Mouse (Mus musculus) ES-E14 (cell line): Measurements from ENCODE around the gene Gm20481. TPM values are rescaled to one million over a fixed set of nuclear protein-coding genes. Genes with fewer than 3 reads are reported as not detected.
"Not testable (repeated sequence)": the region's sequence is repeated elsewhere in the genome, so short reads cannot be mapped to it uniquely, and the experiment has no call there.

Experiments used
- DNase-seq: peaks from one replicate; pipeline ENCODE4 v3.0.0-alpha.2; 2013; ENCODE audit warnings: low read depth, low spot score
- H3K27ac ChIP-seq: 2 replicates; pipeline ENCODE4 v1.5.1; 2012; ENCODE audit warnings: low read depth, mild to moderate bottlenecking, low read length, moderate library complexity, mixed read lengths; ENCODE audit not compliant: poor library complexity, insufficient read depth, severe bottlenecking
- H3K36me3 ChIP-seq: 2 replicates; pipeline ENCODE4 v1.6.1; 2012; ENCODE audit warnings: mild to moderate bottlenecking, low read length, moderate library complexity, mixed read lengths; ENCODE audit not compliant: control insufficient read depth, poor library complexity, insufficient read depth, severe bottlenecking
- H3K4me1 ChIP-seq, 2 experiments: fragments of 150-350 bp in 1 of 2; sonication (generic) in 1 of 2; 2 replicates each; pipeline ENCODE4 v1.6.1; 2012; ENCODE audit warnings: low read length in 2 of 2, mild to moderate bottlenecking in 1 of 2, mixed read lengths in 1 of 2; ENCODE audit not compliant: control insufficient read depth in 2 of 2, insufficient read depth in 2 of 2, poor library complexity in 1 of 2
- H3K4me3 ChIP-seq, 2 experiments: fragments of 150-350 bp in 1 of 2; sonication (generic) in 1 of 2; 2 replicates each; pipeline ENCODE4 v1.5.1; 2012; ENCODE audit warnings: low read length in 2 of 2, low read depth in 1 of 2, mild to moderate bottlenecking in 1 of 2, mixed read lengths in 1 of 2; ENCODE audit not compliant: insufficient read depth in 1 of 2, poor library complexity in 1 of 2, severe bottlenecking in 1 of 2
- H3K9ac ChIP-seq: 2 replicates; pipeline ENCODE4 v1.6.1; 2012; ENCODE audit warnings: low read depth, mild to moderate bottlenecking, low read length, mixed read lengths; ENCODE audit not compliant: poor library complexity, insufficient read depth, severe bottlenecking
- H3K9me3 ChIP-seq: fragments of 150-350 bp; sonication (generic); 2 replicates; pipeline ENCODE4 v1.6.1; 2012; ENCODE audit warnings: low read depth, mild to moderate bottlenecking, low read length; ENCODE audit not compliant: control insufficient read depth, insufficient read depth
- CHD2 ChIP-seq: IDR thresholded peaks from 2 replicates; pipeline ENCODE4 v1.6.1; 2014; ENCODE audit warnings: mild to moderate bottlenecking, low read depth, low read length, inconsistent platforms
- HCFC1 ChIP-seq: IDR thresholded peaks from 2 replicates; pipeline ENCODE4 v1.6.1; 2012; ENCODE audit warnings: low read length, inconsistent platforms, borderline replicate concordance; ENCODE audit not compliant: insufficient read depth
- MAFK ChIP-seq: IDR thresholded peaks from 2 replicates; pipeline ENCODE4 v1.6.1; 2014; ENCODE audit warnings: mild to moderate bottlenecking, low read depth, low read length, inconsistent platforms; ENCODE audit not compliant: insufficient read depth
- ZC3H11A ChIP-seq: IDR thresholded peaks from 2 replicates; pipeline ENCODE4 v1.6.1; 2012; ENCODE audit warnings: low read depth, mild to moderate bottlenecking, inconsistent platforms, low read length, borderline replicate concordance
- ZNF384 ChIP-seq: IDR thresholded peaks from 2 replicates; pipeline ENCODE4 v1.6.1; 2012; ENCODE audit warnings: low read depth, low read length, inconsistent platforms
- in situ Hi-C, 2 experiments: fragments of 600-800 bp; cut with MboI; formaldehyde crosslinking; loops; one replicate each; pipeline ENCODE4 v1.15.1; 2025; ENCODE audit warnings: low sequenced_read_pairs in 2 of 2, inconsistent platforms in 1 of 2; ENCODE audit not compliant: unreplicated experiment in 2 of 2
- total RNA-seq: library from RNA; depleted of rRNA; stranded (reverse); fragments of 300-350 nt; gene quantifications from 2 replicates; pipeline ENCODE4 v1.2.3, GENCODE M21; 2012

The Gm20481 gene
- total RNA-seq, 1 experiment: 1.9 TPM

DNA sequence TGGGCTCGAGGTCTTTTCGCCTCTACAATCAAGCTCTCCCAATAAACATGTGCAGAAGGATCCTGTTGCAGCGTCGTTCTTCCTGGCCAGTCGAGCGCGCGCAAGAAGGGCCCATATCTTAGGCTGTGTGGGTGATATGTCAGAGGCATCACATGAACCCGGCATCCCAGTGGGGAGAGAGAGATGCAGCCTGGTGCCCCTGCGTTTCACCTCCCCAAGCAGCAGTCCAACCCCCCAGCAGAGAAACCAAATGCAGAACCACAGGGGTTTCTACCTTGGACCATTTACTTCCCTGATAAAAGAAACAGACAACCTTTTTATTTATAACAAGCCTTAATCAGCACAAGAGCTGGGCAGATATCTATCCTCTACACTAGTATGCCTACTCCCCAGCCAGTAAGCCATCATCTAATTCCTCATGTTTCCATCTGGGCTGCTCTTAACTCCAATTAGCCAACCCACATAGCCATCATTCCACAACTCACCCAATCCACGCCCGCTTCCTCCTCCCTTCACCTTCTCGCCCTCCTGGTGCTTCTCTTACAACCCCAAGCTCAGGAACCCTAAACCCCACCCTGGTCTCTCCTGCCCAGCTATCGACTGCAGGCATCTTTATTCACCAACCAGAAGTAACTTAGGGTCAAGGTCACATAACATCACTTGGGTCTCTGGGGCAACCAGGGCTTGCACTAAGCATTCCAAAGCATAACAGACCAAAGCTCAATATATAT is 26.9 kb downstream of the Gm20481 start:
- Histone ChIP-seq H3K36me3 (peaks cover 10% of the 10 kb centered on the region), H3K9me3 (no peaks in the 10 kb centered on the region), H3K4me1 (peaks cover 4 to 11% of the 10 kb centered on the region in 2 experiments; a peak in 3 of 4 replicates), H3K9ac (no peak overlapping the region), H3K27ac (no peak overlapping the region), H3K4me3 (no peak overlapping the region)
- DNase-seq: no peak
- no peak for TF ChIP-seq HCFC1
- TF ChIP-seq ZNF384: no peak
- no peak for TF ChIP-seq MAFK
- no peak for TF ChIP-seq ZC3H11A
- no peak for TF ChIP-seq CHD2
- in situ Hi-C loops: no loop called here

DNA sequence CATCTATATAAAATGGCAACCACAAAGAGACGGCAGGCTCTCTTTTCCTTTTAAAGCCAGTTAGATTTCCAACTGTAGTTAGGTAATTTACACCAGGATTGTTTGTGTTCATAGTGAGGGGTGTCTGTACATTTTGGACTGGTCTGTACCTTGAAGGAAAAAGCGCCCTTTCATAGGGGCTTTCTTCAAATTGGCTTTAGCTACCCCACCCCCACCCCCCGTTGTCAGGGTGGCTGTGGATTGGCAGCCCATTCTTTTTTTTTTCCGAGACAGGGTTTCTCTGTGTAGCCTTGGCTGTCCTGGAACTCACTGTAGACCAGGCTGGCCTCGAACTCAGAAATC is 27.4 kb downstream of the Gm20481 start:
- Histone ChIP-seq H3K36me3 (peaks cover 10% of the 10 kb centered on the region), H3K4me3 (no peak overlapping the region), H3K27ac (no peak overlapping the region), H3K4me1 (peaks cover 5 to 11% of the 10 kb centered on the region in 2 experiments; a peak in 3 of 4 replicates), H3K9ac (no peak overlapping the region), H3K9me3 (no peaks in the 10 kb centered on the region)
- no peak for DNase-seq
- TF ChIP-seq ZC3H11A: no peak
- TF ChIP-seq HCFC1: no peak
- TF ChIP-seq CHD2: no peak
- no peak for TF ChIP-seq MAFK
- no peak for TF ChIP-seq ZNF384
- in situ Hi-C loops: no loop called here

DNA sequence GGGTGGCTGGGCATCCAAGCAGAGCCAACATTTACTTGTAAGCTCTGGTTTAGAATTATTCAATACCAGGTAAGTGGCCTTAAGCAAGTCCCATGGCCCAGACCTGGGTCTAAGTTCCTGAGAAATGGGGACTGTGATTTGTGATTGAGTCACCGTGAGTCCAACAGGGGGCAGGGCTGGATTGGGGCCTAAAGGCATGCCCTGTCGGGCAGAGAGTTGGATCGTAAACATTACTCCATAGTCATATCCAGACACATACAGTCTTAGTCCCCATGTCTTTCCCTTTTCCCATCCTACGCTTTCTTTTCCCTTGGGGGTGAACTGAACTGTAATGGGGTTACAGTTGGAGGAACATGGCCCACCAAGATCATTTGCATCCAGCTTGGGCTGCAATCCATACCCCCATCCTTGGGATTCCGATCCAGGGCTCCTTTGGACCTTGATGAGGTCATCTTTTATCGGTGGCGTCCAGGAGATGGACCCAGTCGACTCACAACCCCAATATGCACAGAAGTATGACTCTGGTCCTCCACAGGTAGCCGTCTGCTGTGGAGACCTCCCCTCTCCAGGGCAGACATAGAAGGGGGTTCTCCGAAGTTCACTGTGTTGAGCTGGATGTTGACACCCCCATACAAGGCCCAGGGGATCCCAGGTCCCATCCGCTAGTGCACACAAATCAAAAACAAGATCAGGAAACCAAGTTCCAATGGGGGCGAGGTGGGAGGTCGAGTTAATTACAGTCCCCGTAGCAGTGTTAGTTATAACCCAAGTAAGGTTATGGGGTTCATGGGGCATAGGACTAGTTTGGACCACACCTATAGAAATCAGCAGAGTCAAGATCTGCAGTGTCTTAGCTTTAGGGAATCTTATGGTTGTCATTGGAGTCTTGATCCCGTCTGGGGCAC is 29.1 kb downstream of the Gm20481 start:
- peaks cover 13 to 18% of the 10 kb centered on the region in 2 experiments for H3K4me1 ChIP-seq
- 0 out of 2 replicates have a peak overlapping the region, but pooled peaks have one; percentile 8 for H3K27ac ChIP-seq
- no peak for DNase-seq
- TF ChIP-seq MAFK (no peak), HCFC1 (no peak), ZNF384 (no peak), CHD2 (no peak), ZC3H11A (no peak)
- in situ Hi-C loops: no loop called here
- peaks cover 12% of the 10 kb centered on the region for H3K36me3 ChIP-seq
- H3K9ac ChIP-seq: peak overlapping the region; percentile 86
- peak overlapping the region; percentile 58 to 68; a peak in 3 of 4 replicates for H3K4me3 ChIP-seq
- H3K9me3 ChIP-seq: no peaks in the 10 kb centered on the region

DNA sequence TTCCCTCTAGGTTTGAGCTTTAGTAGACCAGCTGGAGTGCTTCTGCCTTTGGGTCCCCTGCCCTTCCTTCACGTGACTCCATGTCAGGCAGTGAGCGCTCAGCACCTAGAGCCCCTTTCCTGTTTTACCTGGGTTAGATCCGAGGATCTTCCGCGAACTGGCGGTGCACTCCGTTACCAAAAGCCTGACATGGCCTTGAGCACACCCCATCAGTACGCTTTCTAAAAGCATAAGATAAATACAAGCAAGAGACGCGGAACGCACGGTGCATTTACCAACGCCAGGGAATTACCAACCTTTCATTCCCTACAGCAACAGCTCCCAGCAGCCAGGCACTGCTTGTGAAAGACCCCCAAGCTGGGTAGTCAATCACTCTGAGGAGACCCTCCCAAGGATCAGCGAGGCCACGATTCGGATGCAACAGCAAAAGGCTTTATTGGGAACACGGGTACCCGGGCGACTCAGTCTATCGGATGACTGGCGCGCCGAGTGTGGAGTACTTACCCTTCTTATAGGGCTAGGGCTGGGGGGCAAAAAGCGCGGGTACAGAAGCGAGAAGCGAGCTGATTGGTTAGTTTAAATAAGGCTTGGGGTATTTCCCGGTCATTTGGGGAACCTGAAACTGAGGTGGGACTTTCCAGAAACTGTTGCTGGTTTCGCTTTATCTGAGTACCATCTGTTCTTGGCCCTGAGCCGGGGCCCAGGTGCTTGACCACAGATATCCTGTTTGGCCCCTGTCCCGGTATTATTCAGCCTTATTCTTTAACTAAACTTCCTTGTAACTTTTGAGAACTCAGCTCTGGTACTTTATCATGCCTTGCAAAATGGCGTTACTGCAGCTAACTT is 30.4 kb downstream of the Gm20481 start:
- peaks cover 24% of the 10 kb centered on the region for H3K36me3 ChIP-seq
- in situ Hi-C loops: loop anchor here in 1 of 2 experiments (25.0 kb wide), 1 partner anchor 112 kb away; the partner anchor contains the start of genes Csnk2b, Gpank1, Ly6g5b and Ly6g5c
- H3K4me1 ChIP-seq: peaks cover 13 to 22% of the 10 kb centered on the region in 2 experiments
- peak overlapping the region; percentile 93 for H3K9ac ChIP-seq
- not testable (repeated sequence) for H3K9me3 ChIP-seq, DNase-seq
- H3K4me3 ChIP-seq: peak overlapping the region; percentile 69 to 80
- H3K27ac ChIP-seq: peak overlapping the region; percentile 85
